Mouse (Mus musculus): ENCODE measurements at regions not wholly inside any gene's neighbourhood (a gene's known extent, or its start where the extent isn't known, plus 50 kb on each side); places are given as distances from the start of the nearest gene placed in this dataset.
"Not testable (repeated sequence)": the region's sequence is repeated elsewhere in the genome, so short reads cannot be mapped to it uniquely, and the experiment has no call there.

- Histone ChIP-seq H3K4me1 (ENCODE audit: control insufficient read depth, insufficient read depth, low read length) (no peaks in the 10 kb centered on the region), H3K27ac (ENCODE audit: low read length) (no peak overlapping the region), H3K4me3 (ENCODE audit: low read depth, low read length) (no peak overlapping the region), H3K36me3 (ENCODE audit: control insufficient read depth, insufficient read depth, low read length) (no peaks in the 10 kb centered on the region), H3K9ac (ENCODE audit: low read depth, low read length) (no peak overlapping the region), H3K4me2 (ENCODE audit: low read length) (no peak overlapping the region), H3K9me3 (replicated peaks; ENCODE audit: control insufficient read depth, low read length, poor library complexity, severe bottlenecking) (no peaks in the 10 kb centered on the region), H3K27me3 (ENCODE audit: control insufficient read depth, insufficient read depth, low read depth, low read length) (no peaks in the 10 kb centered on the region)
- ATAC-seq: no peak
- 69% methylated on average over 10 of the region's 10 CpGs for WGBS
These were observed 162.2 kb upstream of the St6galnac5 start for GRCm38 (mm10) chr3:153144217-153144616.

- H3K9ac ChIP-seq (ENCODE audit: low read depth, low read length): no peak overlapping the region
- H3K4me3 ChIP-seq (ENCODE audit: low read depth, low read length): no peak overlapping the region
- no peaks in the 10 kb centered on the region for H3K9me3 ChIP-seq (replicated peaks; ENCODE audit: control insufficient read depth, low read length, poor library complexity, severe bottlenecking)
- H3K27ac ChIP-seq (ENCODE audit: low read length): no peak overlapping the region
- 77% methylated on average over 5 of the region's 5 CpGs for WGBS
- no peaks in the 10 kb centered on the region for H3K4me1 ChIP-seq (ENCODE audit: control insufficient read depth, insufficient read depth, low read length)
- no peaks in the 10 kb centered on the region for H3K36me3 ChIP-seq (ENCODE audit: control insufficient read depth, insufficient read depth, low read length)
- H3K27me3 ChIP-seq (ENCODE audit: control insufficient read depth, insufficient read depth, low read depth, low read length): no peaks in the 10 kb centered on the region
- H3K4me2 ChIP-seq (ENCODE audit: low read length): no peak overlapping the region
- ATAC-seq: no peak
These were observed 158.9 kb upstream of the St6galnac5 start for GRCm38 (mm10) chr3:153140985-153141384.

GRCm38 (mm10) chr3:153125335-153125734 is 143.3 kb upstream of the St6galnac5 start:
- Histone ChIP-seq H3K4me1 (ENCODE audit: control insufficient read depth, insufficient read depth, low read length) (no peaks in the 10 kb centered on the region), H3K4me3 (ENCODE audit: low read depth, low read length) (no peak overlapping the region)

GRCm38 (mm10) chr3:153121934-153122333 is 139.9 kb upstream of the St6galnac5 start:
- H3K27ac ChIP-seq (ENCODE audit: low read length): no peak overlapping the region
- H3K4me1 ChIP-seq (ENCODE audit: control insufficient read depth, insufficient read depth, low read length): no peaks in the 10 kb centered on the region
- no peak overlapping the region for H3K4me2 ChIP-seq (ENCODE audit: low read length)
- H3K9me3 ChIP-seq (replicated peaks; ENCODE audit: control insufficient read depth, low read length, poor library complexity, severe bottlenecking): no peaks in the 10 kb centered on the region
- H3K36me3 ChIP-seq (ENCODE audit: control insufficient read depth, insufficient read depth, low read length): no peaks in the 10 kb centered on the region
- ATAC-seq: no peak
- no peak overlapping the region for H3K4me3 ChIP-seq (ENCODE audit: low read depth, low read length)
- H3K9ac ChIP-seq (ENCODE audit: low read depth, low read length): no peak overlapping the region
- 93% methylated on average over 10 of the region's 10 CpGs for WGBS
- no peaks in the 10 kb centered on the region for H3K27me3 ChIP-seq (ENCODE audit: control insufficient read depth, insufficient read depth, low read depth, low read length)

More at GRCm38 (mm10) chr3:153125335-153125734, 143.3 kb upstream of the St6galnac5 start:
- Histone ChIP-seq H3K36me3 (ENCODE audit: control insufficient read depth, insufficient read depth, low read length) (no peaks in the 10 kb centered on the region), H3K9ac (ENCODE audit: low read depth, low read length) (no peak overlapping the region), H3K4me2 (ENCODE audit: low read length) (no peak overlapping the region), H3K9me3 (replicated peaks; ENCODE audit: control insufficient read depth, low read length, poor library complexity, severe bottlenecking) (no peaks in the 10 kb centered on the region), H3K27me3 (ENCODE audit: control insufficient read depth, insufficient read depth, low read depth, low read length) (no peaks in the 10 kb centered on the region), H3K27ac (ENCODE audit: low read length) (no peak overlapping the region)
- no peak for ATAC-seq
- WGBS: 90% methylated on average over 5 of the region's 5 CpGs

GRCm38 (mm10) chr3:153119142-153119541 is 137.1 kb upstream of the St6galnac5 start:
- H3K9ac ChIP-seq (ENCODE audit: low read depth, low read length): no peak overlapping the region
- no peaks in the 10 kb centered on the region for H3K4me1 ChIP-seq (ENCODE audit: control insufficient read depth, insufficient read depth, low read length)
- ATAC-seq: no peak
- no peaks in the 10 kb centered on the region for H3K36me3 ChIP-seq (ENCODE audit: control insufficient read depth, insufficient read depth, low read length)
- H3K9me3 ChIP-seq (replicated peaks; ENCODE audit: control insufficient read depth, low read length, poor library complexity, severe bottlenecking): no peaks in the 10 kb centered on the region
- H3K27ac ChIP-seq (ENCODE audit: low read length): no peak overlapping the region
- WGBS: 92% methylated on average over 5 of the region's 5 CpGs
- H3K27me3 ChIP-seq (ENCODE audit: control insufficient read depth, insufficient read depth, low read depth, low read length): no peaks in the 10 kb centered on the region
- no peak overlapping the region for H3K4me2 ChIP-seq (ENCODE audit: low read length)
- no peak overlapping the region for H3K4me3 ChIP-seq (ENCODE audit: low read depth, low read length)

- H3K27me3 ChIP-seq (ENCODE audit: control insufficient read depth, insufficient read depth, low read depth, low read length): no peaks in the 10 kb centered on the region
- no peak overlapping the region for H3K4me3 ChIP-seq (ENCODE audit: low read depth, low read length)
- H3K4me2 ChIP-seq (ENCODE audit: low read length): no peak overlapping the region
- H3K27ac ChIP-seq (ENCODE audit: low read length): no peak overlapping the region
- no peaks in the 10 kb centered on the region for H3K4me1 ChIP-seq (ENCODE audit: control insufficient read depth, insufficient read depth, low read length)
- H3K36me3 ChIP-seq (ENCODE audit: control insufficient read depth, insufficient read depth, low read length): no peaks in the 10 kb centered on the region
- H3K9ac ChIP-seq (ENCODE audit: low read depth, low read length): no peak overlapping the region
- 97% methylated on average over 1 of the region's 1 CpGs for WGBS
- H3K9me3 ChIP-seq (replicated peaks; ENCODE audit: control insufficient read depth, low read length, poor library complexity, severe bottlenecking): no peaks in the 10 kb centered on the region
- no peak for ATAC-seq
These were observed 136.6 kb upstream of the St6galnac5 start for GRCm38 (mm10) chr3:153118643-153119042.

GRCm38 (mm10) chr3:153105591-153105990 is 123.5 kb upstream of the St6galnac5 start:
- 88% methylated on average over 5 of the region's 5 CpGs for WGBS
- H3K4me2 ChIP-seq (ENCODE audit: low read length): no peak overlapping the region
- no peaks in the 10 kb centered on the region for H3K9me3 ChIP-seq (replicated peaks; ENCODE audit: control insufficient read depth, low read length, poor library complexity, severe bottlenecking)

GRCm38 (mm10) chr3:153090572-153090971 is 108.5 kb upstream of the St6galnac5 start:
- ATAC-seq; H3K9me3 ChIP-seq (replicated peaks; ENCODE audit: control insufficient read depth, low read length, poor library complexity, severe bottlenecking); H3K4me3 ChIP-seq (ENCODE audit: low read depth, low read length); H3K27me3 ChIP-seq (ENCODE audit: control insufficient read depth, insufficient read depth, low read depth, low read length); H3K27ac ChIP-seq (ENCODE audit: low read length); H3K36me3 ChIP-seq (ENCODE audit: control insufficient read depth, insufficient read depth, low read length); H3K4me1 ChIP-seq (ENCODE audit: control insufficient read depth, insufficient read depth, low read length); H3K4me2 ChIP-seq (ENCODE audit: low read length); H3K9ac ChIP-seq (ENCODE audit: low read depth, low read length): not testable (repeated sequence)
- 90% methylated on average over 4 of the region's 4 CpGs for WGBS

More at GRCm38 (mm10) chr3:153105591-153105990, 123.5 kb upstream of the St6galnac5 start:
- no peak overlapping the region for H3K9ac ChIP-seq (ENCODE audit: low read depth, low read length)
- H3K4me1 ChIP-seq (ENCODE audit: control insufficient read depth, insufficient read depth, low read length): no peaks in the 10 kb centered on the region
- H3K27ac ChIP-seq (ENCODE audit: low read length): no peak overlapping the region
- H3K36me3 ChIP-seq (ENCODE audit: control insufficient read depth, insufficient read depth, low read length): no peaks in the 10 kb centered on the region
- H3K27me3 ChIP-seq (ENCODE audit: control insufficient read depth, insufficient read depth, low read depth, low read length): no peaks in the 10 kb centered on the region
- ATAC-seq: no peak
- H3K4me3 ChIP-seq (ENCODE audit: low read depth, low read length): no peak overlapping the region

- peak overlapping the region; percentile 56 for H3K9ac ChIP-seq (ENCODE audit: low read depth, low read length)
These were observed 103.2 kb upstream of the St6galnac5 start for GRCm38 (mm10) chr3:153085096-153085788.

More at GRCm38 (mm10) chr3:153085096-153085788, 103.2 kb upstream of the St6galnac5 start:
- Histone ChIP-seq H3K27ac (ENCODE audit: low read length) (peak overlapping the region; percentile 81), H3K4me1 (ENCODE audit: control insufficient read depth, insufficient read depth, low read length) (peaks cover 21% of the 10 kb centered on the region), H3K9me3 (replicated peaks; ENCODE audit: control insufficient read depth, low read length, poor library complexity, severe bottlenecking) (no peaks in the 10 kb centered on the region), H3K4me3 (ENCODE audit: low read depth, low read length) (no peak overlapping the region), H3K36me3 (ENCODE audit: control insufficient read depth, insufficient read depth, low read length) (no peaks in the 10 kb centered on the region), H3K27me3 (ENCODE audit: control insufficient read depth, insufficient read depth, low read depth, low read length) (no peaks in the 10 kb centered on the region), H3K4me2 (ENCODE audit: low read length) (peak overlapping the region; percentile 36)
- WGBS: 15% methylated on average over 17 of the region's 17 CpGs
- ATAC-seq: peak; percentile 83
